Mouse (Mus musculus) urinary bladder, postnatal 36 days (tissue): ENCODE measurements around the gene Fstl4.
"Not testable (repeated sequence)": the region's sequence is repeated elsewhere in the genome, so short reads cannot be mapped to it uniquely, and the experiment has no call there.

Source experiments
- DNase-seq, 2 experiments: peaks; one replicate each; pipeline ENCODE4 v3.0.0; 2022; ENCODE audit warnings: low spot score in 2 of 2, mixed read lengths in 1 of 2

The Fstl4 gene

GRCm38 (mm10) chr11:53132406-53133035 is 368.1 kb downstream of the Fstl4 start:
- no peak for DNase-seq

DNA sequence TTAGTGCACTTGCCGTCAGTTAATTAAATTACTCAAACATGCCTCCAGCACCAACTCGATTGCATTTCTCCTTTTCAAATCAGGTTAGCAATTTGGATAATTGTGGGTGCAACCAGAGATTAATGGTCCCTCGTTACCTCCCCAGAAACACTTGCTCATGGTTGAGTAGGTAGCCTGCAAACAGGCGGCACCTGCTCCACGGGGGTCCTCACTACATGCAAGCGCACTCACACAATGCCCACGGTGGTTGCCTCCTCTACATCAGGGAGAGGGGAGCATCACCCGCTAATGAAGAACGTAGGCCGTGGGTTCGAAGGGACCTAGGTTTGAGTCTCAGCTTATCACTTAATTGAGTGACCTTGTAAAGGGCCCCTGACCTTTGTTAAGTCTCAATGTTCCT is 371.9 kb downstream of the Fstl4 start:
- no peak for DNase-seq

DNA sequence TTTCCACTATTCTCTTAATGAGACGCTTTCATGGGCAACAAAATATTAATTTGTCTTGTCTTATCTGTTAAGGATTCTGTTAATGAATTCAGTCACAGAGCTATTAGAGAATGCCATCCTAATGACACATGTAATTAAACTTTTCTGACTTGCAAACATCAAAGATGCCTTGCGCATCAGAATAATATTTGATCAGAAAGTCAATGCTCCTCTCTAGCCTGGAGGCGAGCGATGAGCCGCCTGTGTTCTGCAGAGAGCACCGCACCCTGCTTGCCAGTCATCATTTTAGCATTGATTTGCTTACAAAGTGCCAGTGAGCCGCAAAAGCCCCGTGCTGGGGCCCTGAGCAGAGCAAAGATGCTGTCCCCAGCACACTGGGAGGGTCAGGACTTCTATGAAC is 372.9 kb downstream of the Fstl4 start:
- DNase-seq: no peak

GRCm38 (mm10) chr11:53138212-53138611 is 373.8 kb downstream of the Fstl4 start:
- DNase-seq: no peak

DNA sequence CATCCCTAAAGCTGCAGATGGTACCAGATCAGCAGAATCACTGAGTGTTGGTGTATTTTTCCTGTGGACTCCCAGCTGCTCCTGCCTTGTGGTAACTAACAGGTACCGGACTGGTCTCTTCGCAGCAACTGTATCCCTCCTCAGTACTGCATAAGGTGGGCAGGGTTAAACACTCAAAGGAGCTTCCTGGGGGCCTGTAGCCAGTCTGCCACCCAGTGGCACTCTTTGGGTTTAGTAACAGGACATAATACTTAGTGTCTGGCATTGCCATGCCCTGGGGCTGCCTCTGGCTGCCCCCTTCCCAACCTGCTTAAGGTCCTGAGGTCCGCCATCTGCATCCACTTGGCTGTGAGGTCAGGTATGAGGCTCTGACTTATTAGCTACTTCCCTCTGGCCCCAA is 375.2 kb downstream of the Fstl4 start:
- no peak for DNase-seq

GRCm38 (mm10) chr11:53140196-53140595 is 375.8 kb downstream of the Fstl4 start:
- no peak for DNase-seq

DNA sequence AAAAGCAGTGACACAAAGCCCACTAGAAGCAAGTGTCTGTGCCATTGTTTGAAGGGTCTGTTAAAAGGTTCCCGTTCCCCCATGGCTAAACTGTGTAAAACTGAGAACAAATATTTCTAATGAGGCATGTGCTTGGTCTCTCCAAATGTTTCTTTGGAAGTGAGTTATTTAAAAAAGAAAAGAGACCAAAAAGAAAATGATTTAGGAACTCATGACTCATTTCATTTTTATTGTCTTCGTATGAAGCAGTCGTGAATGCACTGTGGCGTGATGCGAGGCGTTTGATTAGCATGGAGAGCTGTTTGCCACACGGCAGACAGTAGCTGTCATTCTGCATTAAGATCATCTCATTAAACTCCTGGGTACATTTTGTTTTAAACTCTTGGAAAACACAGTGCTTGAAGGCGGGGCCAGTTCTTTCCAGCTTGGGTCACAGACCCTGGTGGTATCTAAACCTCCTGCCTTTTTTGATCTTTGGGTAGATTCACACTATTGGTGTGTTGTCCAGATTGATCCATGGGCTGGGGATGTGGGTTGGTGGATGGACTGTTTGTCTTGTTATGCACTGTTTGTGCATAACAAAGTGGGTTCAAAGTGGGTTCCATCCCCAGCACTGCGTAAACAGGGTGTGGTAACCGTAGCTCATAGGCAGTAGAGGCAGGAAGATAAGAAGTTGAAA is 376.4 kb downstream of the Fstl4 start:
- DNase-seq: no peak

GRCm38 (mm10) chr11:53143522-53143921 is 379.1 kb downstream of the Fstl4 start:
- DNase-seq: peak in 1 of 2 experiments; percentile 15

DNA sequence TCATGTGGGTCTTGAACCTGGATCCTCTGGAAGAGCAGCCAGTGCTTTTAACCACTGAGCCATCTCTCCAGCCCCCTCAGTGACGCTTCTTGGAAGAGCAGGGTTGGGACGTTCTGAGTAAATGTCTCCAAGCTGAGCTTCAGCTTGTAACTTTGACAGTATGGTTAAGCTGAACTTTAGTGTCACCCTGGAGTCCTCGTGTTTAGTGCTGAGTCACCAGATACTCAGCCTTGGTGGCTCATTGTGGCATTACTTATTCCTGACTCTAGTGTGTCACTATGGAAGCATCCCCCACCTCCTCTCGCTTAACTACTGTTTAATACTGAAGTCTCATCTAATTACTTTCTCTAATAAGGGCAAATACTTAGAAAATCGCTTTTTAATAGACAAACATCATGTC is 380.1 kb downstream of the Fstl4 start:
- no peak for DNase-seq

- peak; percentile 4 to 9 for DNase-seq
Observed at GRCm38 (mm10) chr11:53146290-53146689, 381.9 kb downstream of the Fstl4 start.

DNA sequence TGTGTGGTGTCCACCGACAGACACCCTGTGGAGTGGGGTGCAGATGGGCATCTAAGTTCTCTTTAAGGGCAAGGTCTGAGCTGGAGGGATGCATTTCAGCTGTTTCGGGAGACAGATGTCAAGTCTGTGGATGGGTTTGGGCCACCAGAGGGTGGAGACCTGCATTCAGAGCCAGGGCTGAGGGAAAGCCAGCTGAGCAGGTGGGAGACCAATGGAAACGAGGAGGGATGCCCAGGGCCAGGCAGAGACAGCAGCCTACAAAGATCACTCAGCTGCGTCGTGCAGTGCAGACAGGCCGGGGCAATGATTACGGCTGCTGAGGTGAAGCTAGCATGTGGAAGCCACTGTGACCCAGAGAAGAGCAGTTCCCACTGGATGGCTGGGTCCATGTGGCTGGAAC is 392.0 kb downstream of the Fstl4 start:
- no peak for DNase-seq

DNA sequence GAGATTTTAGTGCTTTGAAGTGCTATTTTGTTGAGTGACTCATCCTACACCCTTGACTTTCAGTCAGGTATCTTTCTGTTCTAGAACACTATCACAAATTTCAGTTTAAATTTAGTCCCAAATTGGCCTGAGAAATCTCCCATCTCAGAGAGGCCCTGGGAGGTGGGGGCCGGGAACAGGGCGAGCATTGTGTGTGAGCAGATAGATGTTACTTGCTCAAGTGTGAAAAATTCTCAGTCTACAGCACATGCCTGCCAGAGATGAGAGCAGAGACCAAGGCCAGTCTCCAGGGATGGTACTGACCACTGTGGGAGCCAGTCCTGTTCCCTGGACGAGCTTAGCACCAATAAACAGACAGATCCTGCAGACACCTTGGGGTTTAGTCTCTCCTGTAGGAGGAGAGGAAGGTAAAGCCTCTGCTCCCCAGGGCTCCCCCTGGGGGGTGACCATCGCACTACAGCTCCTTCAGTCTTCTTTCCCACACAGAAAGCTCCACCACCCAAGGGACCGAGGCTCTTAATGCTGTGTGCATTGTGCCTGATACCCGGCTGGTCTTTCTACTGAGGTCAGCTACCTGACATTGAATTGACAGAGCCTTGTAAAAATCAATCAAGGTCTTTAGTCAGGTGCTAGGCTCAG is 393.3 kb downstream of the Fstl4 start:
- DNase-seq: no peak

DNA sequence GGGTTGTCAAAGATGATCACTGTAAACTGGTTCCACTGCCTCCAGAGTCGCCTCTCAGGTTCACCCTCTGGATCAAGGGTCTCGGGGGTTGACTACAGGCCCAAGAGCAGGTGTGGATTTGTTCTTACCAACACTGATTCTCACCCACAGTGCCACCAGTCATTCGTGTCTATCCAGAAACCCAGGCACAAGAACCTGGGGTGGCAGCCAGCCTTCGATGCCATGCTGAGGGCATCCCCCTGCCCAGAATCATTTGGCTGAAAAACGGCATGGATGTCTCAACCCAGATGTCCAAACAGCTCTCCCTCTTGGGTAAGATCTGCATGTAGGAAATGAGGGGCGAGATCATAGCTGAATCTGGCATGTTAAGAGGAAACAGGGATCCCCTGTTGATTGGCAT is 398.0 kb downstream of the Fstl4 start:
- no peak for DNase-seq

DNA sequence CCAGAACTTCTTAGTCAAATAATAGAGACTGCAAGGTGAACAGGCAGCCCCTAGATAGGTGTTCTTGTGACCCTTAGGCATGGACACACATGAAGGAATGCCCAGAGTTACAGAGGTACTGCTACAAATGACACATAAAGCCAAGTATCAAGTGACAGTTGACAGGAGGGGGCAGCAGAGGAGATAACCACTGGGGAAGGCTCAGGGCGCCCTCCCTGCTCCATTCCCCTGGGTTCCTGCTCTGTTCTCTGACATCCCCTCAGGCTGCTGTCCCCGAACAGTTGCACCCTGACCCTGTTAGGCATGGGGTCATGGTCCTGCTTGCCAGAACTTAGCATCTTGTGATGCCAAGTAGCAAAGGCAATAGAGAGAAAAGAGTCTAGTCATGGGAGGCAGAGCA is 402.0 kb downstream of the Fstl4 start:
- DNase-seq: no peak

DNA sequence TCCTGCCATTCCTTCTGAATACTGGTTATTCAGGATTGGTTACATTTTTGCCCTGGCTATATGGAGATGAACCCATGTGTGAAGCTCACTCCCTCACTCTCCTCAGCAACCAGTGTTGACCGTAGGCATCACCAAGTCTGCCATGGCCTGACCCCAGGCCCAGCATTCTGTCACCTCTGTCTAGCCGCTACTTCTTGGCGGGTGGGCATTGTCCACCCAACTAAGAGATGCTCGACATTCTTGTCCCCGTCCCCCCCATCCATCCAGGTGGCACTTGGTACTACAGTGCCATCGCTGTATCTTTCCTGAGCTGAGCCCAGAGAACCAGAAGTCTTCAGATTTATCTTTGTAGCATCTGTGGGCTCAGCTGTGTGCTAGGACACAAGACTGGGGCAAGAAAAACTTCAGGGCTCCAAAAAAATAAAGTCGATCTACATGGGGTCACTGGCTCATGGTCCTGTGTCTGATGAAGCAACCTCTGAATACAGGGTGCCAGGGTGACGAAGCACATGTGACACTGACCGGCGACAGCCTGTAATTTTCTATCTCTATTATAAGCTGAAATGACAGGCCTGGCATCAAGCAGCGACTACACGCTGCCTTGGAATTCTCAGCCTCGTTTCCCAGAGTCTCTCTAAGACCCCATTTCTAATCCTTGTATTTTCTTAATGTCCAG is 417.9 kb downstream of the Fstl4 start:
- no peak for DNase-seq

DNA sequence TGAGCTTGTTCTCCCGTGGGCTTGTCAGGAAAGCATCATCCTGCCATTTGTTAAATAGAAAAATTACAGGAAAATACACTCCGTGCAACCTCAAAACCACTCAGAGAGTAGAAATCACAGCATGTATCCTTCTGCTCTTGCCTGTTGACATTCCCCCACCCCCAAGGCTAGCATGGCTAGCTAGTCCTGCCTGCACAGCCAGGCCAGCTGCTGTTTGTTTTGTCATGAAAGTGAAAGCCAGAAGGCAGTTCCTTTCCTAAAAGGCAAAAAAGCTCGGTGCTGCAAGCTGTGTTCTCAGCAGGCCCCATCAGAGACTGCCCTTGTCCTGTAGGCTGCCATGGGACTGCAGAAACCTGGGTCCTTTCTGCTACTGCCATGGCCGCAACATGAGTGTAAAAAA is 418.4 kb downstream of the Fstl4 start:
- DNase-seq: peak; percentile 21 to 28

- no peak for DNase-seq
Observed at GRCm38 (mm10) chr11:53184046-53184445, 419.6 kb downstream of the Fstl4 start.

DNA sequence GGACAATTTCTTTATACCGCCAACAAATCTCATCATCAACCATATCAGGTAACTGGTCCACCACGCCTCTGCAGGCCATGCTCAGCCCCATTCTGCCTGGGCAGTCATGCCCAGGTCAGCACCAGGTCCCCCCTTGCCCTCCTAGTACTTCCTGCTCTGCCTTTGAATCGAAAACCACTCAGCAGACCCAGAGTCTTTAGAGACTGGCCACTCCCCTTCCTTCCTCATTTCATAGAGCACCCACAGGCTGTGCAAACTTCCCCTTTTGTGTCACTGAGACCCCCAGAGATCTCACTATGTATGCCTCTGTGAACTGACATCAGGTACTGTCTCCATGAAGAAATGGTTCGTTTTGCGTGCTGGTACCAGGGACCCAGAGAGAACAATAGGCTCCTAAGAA is 420.3 kb downstream of the Fstl4 start:
- DNase-seq: no peak

DNA sequence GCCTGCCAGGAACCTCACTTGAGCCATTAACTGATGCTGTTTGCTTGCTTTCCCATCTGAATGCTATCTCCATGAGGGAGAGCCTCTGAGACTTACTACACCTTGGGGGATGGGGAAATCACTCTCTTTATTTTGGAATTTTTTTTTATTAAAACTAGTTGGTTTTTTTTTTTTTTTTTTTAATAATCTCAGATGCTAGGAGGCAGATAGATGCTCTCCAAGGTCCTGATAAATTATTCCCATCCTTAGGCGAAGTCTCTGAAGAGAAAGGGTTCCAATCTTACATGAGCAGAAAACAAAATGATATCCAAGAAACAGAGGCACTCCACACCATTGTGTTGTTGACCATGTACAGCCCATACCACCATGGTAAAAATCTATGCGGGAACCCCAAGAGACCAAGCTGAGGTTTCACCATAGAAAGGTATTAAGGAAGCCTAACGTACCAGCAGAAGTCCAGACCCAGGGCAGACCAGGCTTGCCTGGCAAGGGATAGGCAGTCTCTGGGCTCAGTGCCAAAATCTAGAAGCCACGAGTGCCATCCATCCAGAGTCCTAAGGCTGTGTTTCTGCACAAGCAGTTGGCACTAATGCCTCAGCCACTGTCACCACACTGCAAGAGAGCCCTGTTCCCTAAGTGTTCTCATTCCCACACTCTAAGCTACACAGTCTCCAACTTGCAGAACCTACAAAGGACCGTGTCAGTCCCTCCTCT is 423.1 kb downstream of the Fstl4 start:
- DNase-seq: no peak

GRCm38 (mm10) chr11:53196551-53196950 is 432.1 kb downstream of the Fstl4 start:
- DNase-seq: not testable (repeated sequence)

- DNase-seq: no peak
Observed at GRCm38 (mm10) chr11:53197111-53197510, 432.7 kb downstream of the Fstl4 start.
